Mouse (Mus musculus): ENCODE data around the gene Mybbp1a. TPM values are rescaled to one million over a fixed set of nuclear protein-coding genes. Genes with fewer than 3 reads are reported as not detected.

Gene Mybbp1a
- total RNA-seq, 2 experiments from 2014 or later, result 55.7 to 56.2 TPM

DNA sequence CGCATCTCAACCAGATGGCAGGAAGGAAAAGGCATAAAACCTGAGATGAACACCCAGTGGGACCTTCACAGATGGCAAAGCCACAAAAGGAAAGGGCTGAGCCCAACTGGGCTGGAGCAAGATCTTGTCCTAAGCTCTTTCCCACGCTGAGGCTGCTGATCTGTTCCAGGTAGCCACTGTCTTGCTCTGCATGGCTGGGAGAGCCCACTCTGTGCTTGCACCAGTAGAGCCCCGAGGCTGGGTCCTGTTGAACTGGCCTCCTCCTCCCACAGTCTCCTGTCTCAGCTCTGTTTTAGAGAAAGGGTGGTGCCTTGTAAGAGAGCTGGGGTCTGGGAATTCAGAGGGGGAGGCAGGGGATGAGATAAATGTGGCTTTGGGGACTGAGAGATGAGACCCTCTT lies 34.1 kb upstream of the Mybbp1a start:
- DNase-seq (ENCODE audit: low spot score in 2 of 2), result no peak
- Histone ChIP-seq H3K27ac (no peak overlapping the region), H3K4me3 (no peak overlapping the region)
- no peak for TF ChIP-seq CTCF (conservative IDR thresholded peaks at IDR 0.05)

GRCm38 (mm10) chr11:72407574-72407973 lies 33.6 kb upstream of the Mybbp1a start:
- TF ChIP-seq CTCF (conservative IDR thresholded peaks at IDR 0.05), result no peak
- no peak for DNase-seq (ENCODE audit: low spot score in 2 of 2)
- Histone ChIP-seq H3K4me3 (no peak overlapping the region), H3K27ac (no peak overlapping the region)

- no peak for DNase-seq (ENCODE audit: low spot score in 2 of 2)
- no peak for TF ChIP-seq CTCF (conservative IDR thresholded peaks at IDR 0.05)
- H3K27ac ChIP-seq, result no peak overlapping the region
These were observed 32.5 kb upstream of the Mybbp1a start for GRCm38 (mm10) chr11:72408451-72409170.

GRCm38 (mm10) chr11:72409649-72410385 lies 31.3 kb upstream of the Mybbp1a start:
- no peak for DNase-seq (ENCODE audit: low spot score in 2 of 2)
- TF ChIP-seq CTCF (conservative IDR thresholded peaks at IDR 0.05), result no peak
- H3K27ac ChIP-seq, result no peak overlapping the region
- no peak overlapping the region for H3K4me3 ChIP-seq

More at GRCm38 (mm10) chr11:72408451-72409170, 32.5 kb upstream of the Mybbp1a start:
- no peak overlapping the region for H3K4me3 ChIP-seq

- no peak overlapping the region for H3K27ac ChIP-seq
- TF ChIP-seq CTCF (conservative IDR thresholded peaks at IDR 0.05), result no peak
These were observed 30.5 kb upstream of the Mybbp1a start for GRCm38 (mm10) chr11:72410521-72411092.

DNA sequence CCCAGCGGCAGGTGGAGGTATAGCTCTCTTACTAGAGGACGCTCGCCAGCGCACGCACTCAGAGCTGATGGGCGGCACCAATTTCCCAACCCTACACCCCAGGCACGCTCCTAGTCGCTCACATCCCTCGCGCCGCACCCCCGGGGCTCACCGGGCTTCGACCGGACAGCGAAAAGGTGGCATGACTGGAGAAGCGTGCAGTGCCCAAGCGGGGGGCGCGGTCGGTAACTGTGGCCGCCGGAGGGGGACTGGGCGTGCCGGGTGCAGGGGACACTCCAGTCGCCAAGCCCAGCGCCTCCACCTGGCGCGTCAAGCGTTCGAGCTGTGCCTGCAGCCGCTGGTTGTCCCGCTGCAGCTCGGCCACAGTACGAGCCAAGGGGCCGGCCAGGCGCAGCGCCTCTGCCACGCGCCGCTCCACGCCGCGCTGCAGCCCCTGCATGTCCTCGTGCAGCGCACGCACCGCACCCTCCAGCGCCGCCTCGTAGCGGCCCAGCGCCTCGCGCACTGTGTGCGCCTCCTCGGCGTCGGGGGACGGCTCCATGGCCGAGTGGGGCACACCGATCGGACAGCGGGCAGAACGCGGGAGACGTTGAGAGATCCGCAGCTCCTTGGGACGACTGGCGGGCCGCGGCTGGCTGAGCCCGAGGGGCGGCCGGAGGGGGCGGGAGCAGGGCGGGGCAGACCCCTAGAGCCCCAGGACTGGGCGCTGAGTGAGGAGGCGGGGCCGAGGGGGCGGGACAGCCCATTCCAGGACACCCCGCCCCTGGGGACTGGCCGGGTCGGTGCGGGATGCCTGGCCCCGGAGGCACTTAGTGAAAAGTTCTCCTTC lies 29.8 kb upstream of the Mybbp1a start, which contains the start of gene Smtnl2:
Gene Smtnl2 (minus strand): TSS at position 621 of the 829 bp plus-strand sequence.
- Histone ChIP-seq H3K27ac (no peak within 1 kb of the TSS), H3K4me3 (peak within 1 kb of the TSS; percentile 62)
- peak; percentile 63 for TF ChIP-seq CTCF (conservative IDR thresholded peaks at IDR 0.05)
- no peak for DNase-seq (ENCODE audit: low spot score in 2 of 2)

More at GRCm38 (mm10) chr11:72410521-72411092, 30.5 kb upstream of the Mybbp1a start:
- H3K4me3 ChIP-seq, result peak overlapping the region; percentile 62
- no peak for DNase-seq (ENCODE audit: low spot score in 2 of 2)

GRCm38 (mm10) chr11:72411945-72412344 lies 29.2 kb upstream of the Mybbp1a start:
- H3K4me3 ChIP-seq, result peak overlapping the region; percentile 62
- TF ChIP-seq CTCF (conservative IDR thresholded peaks at IDR 0.05), result no peak
- DNase-seq (ENCODE audit: low spot score in 2 of 2), result no peak
- H3K27ac ChIP-seq, result no peak overlapping the region

GRCm38 (mm10) chr11:72413016-72413415 lies 28.1 kb upstream of the Mybbp1a start:
- Histone ChIP-seq H3K27ac (no peak overlapping the region), H3K4me3 (no peak overlapping the region)
- no peak for TF ChIP-seq CTCF (conservative IDR thresholded peaks at IDR 0.05)
- no peak for DNase-seq (ENCODE audit: low spot score in 2 of 2)

- Histone ChIP-seq H3K4me3 (no peak overlapping the region), H3K27ac (no peak overlapping the region)
- DNase-seq (ENCODE audit: low spot score in 2 of 2), result no peak
- no peak for TF ChIP-seq CTCF (conservative IDR thresholded peaks at IDR 0.05)
These were observed 27.5 kb upstream of the Mybbp1a start for GRCm38 (mm10) chr11:72413601-72414190.

GRCm38 (mm10) chr11:72415155-72415554 lies 26.0 kb upstream of the Mybbp1a start:
- no peak for TF ChIP-seq CTCF (conservative IDR thresholded peaks at IDR 0.05)
- H3K4me3 ChIP-seq, result no peak overlapping the region
- DNase-seq (ENCODE audit: low spot score in 2 of 2), result no peak
- H3K27ac ChIP-seq, result no peak overlapping the region

GRCm38 (mm10) chr11:72416666-72417065 lies 24.5 kb upstream of the Mybbp1a start:
- DNase-seq (ENCODE audit: low spot score in 2 of 2), result no peak
- no peak for TF ChIP-seq CTCF (conservative IDR thresholded peaks at IDR 0.05)
- no peak overlapping the region for H3K27ac ChIP-seq
- H3K4me3 ChIP-seq, result no peak overlapping the region

DNA sequence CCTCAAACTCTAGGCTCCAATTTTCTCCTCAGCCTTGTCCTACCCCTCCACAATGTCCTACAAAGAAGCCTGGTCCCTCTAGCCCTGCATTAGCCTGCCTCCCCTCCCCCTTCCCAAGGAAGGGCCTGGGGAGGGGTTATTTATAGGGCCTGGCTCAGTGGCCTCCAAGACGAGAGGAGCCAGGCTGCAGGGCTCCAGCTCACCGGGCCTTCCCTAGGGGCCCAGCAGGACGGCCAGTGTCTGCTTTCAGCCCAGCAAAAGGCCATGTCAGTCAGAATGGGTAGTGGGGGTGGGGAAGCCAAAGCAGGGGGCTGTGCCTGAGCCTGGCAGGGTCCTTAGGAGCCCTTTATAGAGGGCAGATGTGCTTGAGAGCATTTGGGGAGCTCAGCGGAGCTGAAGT lies 23.8 kb upstream of the Mybbp1a start:
- no peak overlapping the region for H3K4me3 ChIP-seq
- no peak overlapping the region for H3K27ac ChIP-seq
- no peak for DNase-seq (ENCODE audit: low spot score in 2 of 2)
- TF ChIP-seq CTCF (conservative IDR thresholded peaks at IDR 0.05), result no peak
